ENCODE assay signal across 8 mouse cellular contexts in the genomic region with DNA sequence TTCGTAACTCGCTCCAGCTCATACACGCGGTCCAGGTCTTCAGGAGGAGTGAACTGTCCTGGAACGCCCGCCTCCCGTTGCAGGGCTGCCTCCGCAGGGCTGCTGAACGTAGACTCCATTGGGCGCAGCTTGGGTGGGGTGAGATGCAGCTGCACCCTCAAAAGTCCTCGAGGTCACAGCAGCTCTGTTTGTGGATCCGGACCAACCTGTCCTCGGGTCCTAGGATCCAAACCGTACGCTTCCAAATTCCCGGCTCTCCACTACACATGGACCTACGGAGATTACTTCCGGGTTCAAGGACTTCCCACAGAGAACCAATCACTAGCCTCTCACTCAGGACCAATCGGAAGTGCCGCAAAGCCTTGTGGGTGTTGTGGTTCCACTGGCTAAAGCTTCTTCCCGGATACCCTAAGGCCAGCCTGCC. TPM values are rescaled to one million over a fixed set of nuclear protein-coding genes. Genes with fewer than 3 reads are reported as not detected.
DNase-seq lines count a peak whose midpoint lies in the region; ATAC-seq and TF ChIP-seq lines count a peak whose summit lies in the region.

A gene (minus strand): TSS at position 295 of the 424 bp plus-strand sequence.

- H3K27ac ChIP-seq in forebrain, embryonic 10.5 days, result peak within 1 kb of the TSS; percentile 62
- H3K27ac ChIP-seq in heart, embryonic 15.5 days, result no peak within 1 kb of the TSS
- 0 out of 2 replicates have a peak within 1 kb of the TSS, but pooled peaks have one; percentile 25 for H3K27ac ChIP-seq in liver, embryonic 13.5 days
- H3K27ac ChIP-seq in stomach, postnatal 0 days (replicated peaks), result no peak within 1 kb of the TSS

- H3K4me2 ChIP-seq in heart, embryonic 15.5 days, result peak within 1 kb of the TSS; percentile 88
- H3K4me2 ChIP-seq in liver, embryonic 13.5 days, result peak within 1 kb of the TSS; percentile 77
- H3K4me2 ChIP-seq in stomach, postnatal 0 days (replicated peaks; ENCODE audit: low read depth), result peak within 1 kb of the TSS; percentile 96

- TF ChIP-seq CTCF in E14TG2a.4 (conservative IDR thresholded peaks at IDR 0.05; ENCODE audit: low read length), result no peak
- TF ChIP-seq CTCF in stomach, postnatal 0 days (IDR thresholded peaks at IDR 0.05; ENCODE audit: low read depth), result no peak

- peak; percentile 78 for DNase-seq in c-Kit-positive CD71-negative TER-119-negative erythroid progenitor cells, embryonic 14.5 days (ENCODE audit: low read depth)
- DNase-seq in forebrain, embryonic 10.5 days (ENCODE audit: extremely low spot score, low spot score), result peak; percentile 85
- peak; percentile 91 for DNase-seq in kidney, postnatal 14 days
- peak; percentile 75 for DNase-seq in liver, embryonic 13.5 days
- peak; percentile 72 for DNase-seq in neural tube, embryonic 10.5 days (ENCODE audit: extremely low spot score, low spot score)
- peak; percentile 85 for DNase-seq in stomach, postnatal 0 days (ENCODE audit: low spot score)

- no peak for TF ChIP-seq EP300 in stomach, postnatal 0 days (optimal IDR thresholded peaks at IDR 0.05)

- H3K9ac ChIP-seq in heart, embryonic 15.5 days, result peak within 1 kb of the TSS; percentile 54
- peak within 1 kb of the TSS; percentile 70 for H3K9ac ChIP-seq in liver, embryonic 13.5 days
- peak within 1 kb of the TSS; percentile 65 for H3K9ac ChIP-seq in stomach, postnatal 0 days (ENCODE audit: low read length)

- ATAC-seq in heart, embryonic 15.5 days (replicated peaks; ENCODE audit: insufficient number of reproducible peaks, insufficient read depth, low FRiP score, low read depth), result peak; percentile 72
- ATAC-seq in liver, embryonic 13.5 days (ENCODE audit: low read depth), result peak; percentile 78
- ATAC-seq in stomach, postnatal 0 days (ENCODE audit: low FRiP score, low TSS enrichment), result peak; percentile 87

- H3K9me3 ChIP-seq in E14TG2a.4 (ENCODE audit: low read length), result no peaks in the 10 kb centered on the region
- no peaks in the 10 kb centered on the region for H3K9me3 ChIP-seq in forebrain, embryonic 10.5 days
- no peaks in the 10 kb centered on the region for H3K9me3 ChIP-seq in heart, embryonic 15.5 days (replicated peaks)
- H3K9me3 ChIP-seq in liver, embryonic 13.5 days (replicated peaks), result no peaks in the 10 kb centered on the region
- H3K9me3 ChIP-seq in stomach, postnatal 0 days (ENCODE audit: control insufficient read depth, low read length), result no peaks in the 10 kb centered on the region

- H3K27me3 ChIP-seq in E14TG2a.4 (ENCODE audit: insufficient read depth, low read length), result no peaks in the 10 kb centered on the region
- no peaks in the 10 kb centered on the region for H3K27me3 ChIP-seq in forebrain, embryonic 10.5 days (ENCODE audit: poor library complexity, severe bottlenecking)
- H3K27me3 ChIP-seq in heart, embryonic 15.5 days, result no peaks in the 10 kb centered on the region
- no peaks in the 10 kb centered on the region for H3K27me3 ChIP-seq in liver, embryonic 13.5 days
- no peaks in the 10 kb centered on the region for H3K27me3 ChIP-seq in stomach, postnatal 0 days (ENCODE audit: control insufficient read depth, insufficient read depth, low read length)

- H3K36me3 ChIP-seq in E14TG2a.4 (ENCODE audit: insufficient read depth, low read length), result peaks cover 63% of the 10 kb centered on the region
- peaks cover 56% of the 10 kb centered on the region for H3K36me3 ChIP-seq in forebrain, embryonic 10.5 days (replicated peaks)
- peaks cover 14% of the 10 kb centered on the region for H3K36me3 ChIP-seq in heart, embryonic 15.5 days
- H3K36me3 ChIP-seq in liver, embryonic 13.5 days, result peaks cover 49% of the 10 kb centered on the region
- H3K36me3 ChIP-seq in stomach, postnatal 0 days (ENCODE audit: control insufficient read depth, insufficient read depth, low read length), result peaks cover 2% of the 10 kb centered on the region; the same call in 1 of the 2 replicates

- peaks cover 44% of the 10 kb centered on the region for H3K4me1 ChIP-seq in E14TG2a.4 (replicated peaks; ENCODE audit: low read depth, low read length)
- peaks cover 27% of the 10 kb centered on the region for H3K4me1 ChIP-seq in forebrain, embryonic 10.5 days
- H3K4me1 ChIP-seq in heart, embryonic 15.5 days (replicated peaks), result peaks cover 16% of the 10 kb centered on the region
- peaks cover 25% of the 10 kb centered on the region for H3K4me1 ChIP-seq in liver, embryonic 13.5 days (replicated peaks)
- H3K4me1 ChIP-seq in stomach, postnatal 0 days (replicated peaks; ENCODE audit: control insufficient read depth, insufficient read depth), result peaks cover 2% of the 10 kb centered on the region; the same call in 1 of the 2 replicates

- WGBS in forebrain, embryonic 10.5 days, result under 1% methylated on average over 21 of the region's 21 CpGs
- WGBS in heart, embryonic 15.5 days, result under 1% methylated on average over 21 of the region's 21 CpGs
- under 1% methylated on average over 21 of the region's 21 CpGs for WGBS in liver, embryonic 13.5 days (ENCODE audit: insufficient replicate concordance)
- WGBS in stomach, postnatal 0 days, result 1% methylated on average over 21 of the region's 21 CpGs

- peak within 1 kb of the TSS; percentile 98 for H3K4me3 ChIP-seq in E14TG2a.4 (replicated peaks; ENCODE audit: low read length)
- H3K4me3 ChIP-seq in forebrain, embryonic 10.5 days, result peak within 1 kb of the TSS; percentile 87
- H3K4me3 ChIP-seq in heart, embryonic 15.5 days, result peak within 1 kb of the TSS; percentile 87
- peak within 1 kb of the TSS; percentile 85 for H3K4me3 ChIP-seq in liver, embryonic 13.5 days (replicated peaks)
- peak within 1 kb of the TSS; percentile 69 for H3K4me3 ChIP-seq in stomach, postnatal 0 days (ENCODE audit: low read depth, low read length)

RNA-seq across cellular contexts. Expression of the gene that starts here (rescaled TPM):
- polyA plus RNA-seq in forebrain, embryonic 10.5 days (2016; fragmentation: Nextera tagmentation; extraction: Ambion mirVana), result 29.1 and 29.3 TPM in 2 replicates
- polyA plus RNA-seq in heart, embryonic 15.5 days (2015; fragmentation: Nextera tagmentation; extraction: Ambion mirVana), result 9.5 and 11.5 TPM in 2 replicates
- polyA plus RNA-seq in liver, embryonic 13.5 days (2015; fragmentation: Nextera tagmentation; extraction: Ambion mirVana), result 9.8 and 10.5 TPM in 2 replicates
- polyA plus RNA-seq in stomach, postnatal 0 days (2015; fragmentation: Nextera tagmentation; extraction: Ambion mirVana), result 8.1 and 8.6 TPM in 2 replicates

Comparison
In these comparisons a context has a peak if more than half of its experiments do, and no peak if none do; other contexts are left out.
1. H3K27ac ChIP-seq: peak in forebrain, embryonic 10.5 days (single experiment) and liver, embryonic 13.5 days (single experiment); none in heart, embryonic 15.5 days (single experiment) and stomach, postnatal 0 days (single experiment).
2. Peak in every context shown above with its lines, with median percentiles within 50 percentile points of each other: H3K4me3 ChIP-seq, DNase-seq, ATAC-seq, H3K4me2 ChIP-seq and H3K9ac ChIP-seq.